Mouse (Mus musculus): Measurements from ENCODE around the gene Npas3. TPM values are rescaled to one million over a fixed set of nuclear protein-coding genes. Genes with fewer than 3 reads are reported as not detected.
A peak's percentile ranks its signal among the peaks of the same experiment; 100 is the strongest.

The Npas3 gene
- polyA plus RNA-seq, 1 experiment from 2014 or later = 32.7 TPM

GRCm38 (mm10) chr12:53771394-53771936 is 523.0 kb downstream of the Npas3 start:
- no peaks in the 10 kb centered on the region for H3K27me3 ChIP-seq
- no peak overlapping the region for H3K9ac ChIP-seq (replicated peaks)
- H3K4me1 ChIP-seq (replicated peaks) = peaks cover 40% of the 10 kb centered on the region
- H3K4me2 ChIP-seq (replicated peaks) = no peak overlapping the region
- no peaks in the 10 kb centered on the region for H3K9me3 ChIP-seq
- H3K27ac ChIP-seq = no peak overlapping the region
- H3K4me3 ChIP-seq (replicated peaks) = no peak overlapping the region
- WGBS = 69% methylated on average over 14 of the region's 14 CpGs
- no peak for ATAC-seq
- no peaks in the 10 kb centered on the region for H3K36me3 ChIP-seq

- no peaks in the 10 kb centered on the region for H3K36me3 ChIP-seq
- peak overlapping the region; percentile 36; the same call in 1 of the 2 replicates for H3K27ac ChIP-seq
- no peak for ATAC-seq
- H3K9me3 ChIP-seq = no peaks in the 10 kb centered on the region
- WGBS = 40% methylated on average over 11 of the region's 11 CpGs
- H3K27me3 ChIP-seq = no peaks in the 10 kb centered on the region
- no peak overlapping the region for H3K9ac ChIP-seq (replicated peaks)
- H3K4me2 ChIP-seq (replicated peaks) = no peak overlapping the region; the same call in 1 of the 2 replicates
- H3K4me1 ChIP-seq (replicated peaks) = peaks cover 38% of the 10 kb centered on the region
- H3K4me3 ChIP-seq (replicated peaks) = no peak overlapping the region
Observed at GRCm38 (mm10) chr12:53781850-53782552, 533.5 kb downstream of the Npas3 start.

- no peak for ATAC-seq
- H3K9ac ChIP-seq (replicated peaks) = no peak overlapping the region
- no peak overlapping the region for H3K27ac ChIP-seq
- 88% methylated on average over 10 of the region's 10 CpGs for WGBS
- H3K36me3 ChIP-seq = no peaks in the 10 kb centered on the region
- H3K4me2 ChIP-seq (replicated peaks) = no peak overlapping the region
- no peaks in the 10 kb centered on the region for H3K9me3 ChIP-seq
- no peak overlapping the region for H3K4me3 ChIP-seq (replicated peaks)
- peaks cover 23% of the 10 kb centered on the region for H3K4me1 ChIP-seq (replicated peaks)
- no peaks in the 10 kb centered on the region for H3K27me3 ChIP-seq
Observed at GRCm38 (mm10) chr12:53789501-53789900, 541.0 kb downstream of the Npas3 start.

GRCm38 (mm10) chr12:53794718-53795400 is 546.4 kb downstream of the Npas3 start:
- Histone ChIP-seq H3K9me3 (no peaks in the 10 kb centered on the region), H3K4me1 (replicated peaks) (peaks cover 17% of the 10 kb centered on the region), H3K27ac (no peak overlapping the region), H3K9ac (replicated peaks) (no peak overlapping the region), H3K36me3 (no peaks in the 10 kb centered on the region), H3K4me3 (replicated peaks) (no peak overlapping the region), H3K4me2 (replicated peaks) (no peak overlapping the region), H3K27me3 (no peaks in the 10 kb centered on the region)
- WGBS = 90% methylated on average over 6 of the region's 6 CpGs
- ATAC-seq = no peak

GRCm38 (mm10) chr12:53801831-53802230 is 553.4 kb downstream of the Npas3 start:
- Histone ChIP-seq H3K4me2 (replicated peaks) (no peak overlapping the region), H3K27ac (no peak overlapping the region), H3K4me1 (replicated peaks) (peaks cover 17% of the 10 kb centered on the region), H3K9me3 (no peaks in the 10 kb centered on the region), H3K9ac (replicated peaks) (no peak overlapping the region), H3K27me3 (no peaks in the 10 kb centered on the region), H3K36me3 (no peaks in the 10 kb centered on the region), H3K4me3 (replicated peaks) (no peak overlapping the region)
- 92% methylated on average over 6 of the region's 6 CpGs for WGBS
- ATAC-seq = no peak

- no peak for ATAC-seq
- Histone ChIP-seq H3K27me3 (no peaks in the 10 kb centered on the region), H3K4me3 (replicated peaks) (no peak overlapping the region), H3K4me2 (replicated peaks) (no peak overlapping the region), H3K27ac (0 out of 2 replicates have a peak overlapping the region, but pooled peaks have one; percentile 19), H3K9ac (replicated peaks) (no peak overlapping the region), H3K4me1 (replicated peaks) (peaks cover 17% of the 10 kb centered on the region), H3K36me3 (no peaks in the 10 kb centered on the region), H3K9me3 (no peaks in the 10 kb centered on the region)
- WGBS = 45% methylated on average over 7 of the region's 7 CpGs
Observed at GRCm38 (mm10) chr12:53802381-53802780, 553.9 kb downstream of the Npas3 start.

- Histone ChIP-seq H3K27me3 (no peaks in the 10 kb centered on the region), H3K4me2 (replicated peaks) (no peak overlapping the region), H3K36me3 (no peaks in the 10 kb centered on the region), H3K4me3 (replicated peaks) (no peak overlapping the region), H3K9ac (replicated peaks) (no peak overlapping the region), H3K27ac (no peak overlapping the region), H3K9me3 (no peaks in the 10 kb centered on the region), H3K4me1 (replicated peaks) (peaks cover 13% of the 10 kb centered on the region; the same call in 1 of the 2 replicates)
- WGBS = 94% methylated on average over 2 of the region's 2 CpGs
- ATAC-seq = no peak
Observed at GRCm38 (mm10) chr12:53810081-53810480, 561.6 kb downstream of the Npas3 start.

- no peak overlapping the region for H3K4me3 ChIP-seq (replicated peaks)
- 92% methylated on average over 7 of the region's 7 CpGs for WGBS
Observed at GRCm38 (mm10) chr12:53814291-53814690, 565.8 kb downstream of the Npas3 start.

GRCm38 (mm10) chr12:53819982-53820381 is 571.5 kb downstream of the Npas3 start:
- no peaks in the 10 kb centered on the region for H3K9me3 ChIP-seq
- no peak overlapping the region for H3K4me3 ChIP-seq (replicated peaks)
- H3K36me3 ChIP-seq = no peaks in the 10 kb centered on the region
- no peak overlapping the region for H3K4me2 ChIP-seq (replicated peaks)
- H3K27ac ChIP-seq = no peak overlapping the region
- ATAC-seq = no peak
- H3K4me1 ChIP-seq (replicated peaks) = peaks cover 8% of the 10 kb centered on the region; the same call in 1 of the 2 replicates
- H3K27me3 ChIP-seq = no peaks in the 10 kb centered on the region
- WGBS = 94% methylated on average over 4 of the region's 4 CpGs
- H3K9ac ChIP-seq (replicated peaks) = no peak overlapping the region

More at GRCm38 (mm10) chr12:53814291-53814690, 565.8 kb downstream of the Npas3 start:
- H3K4me2 ChIP-seq (replicated peaks) = no peak overlapping the region
- no peak overlapping the region for H3K9ac ChIP-seq (replicated peaks)
- no peak for ATAC-seq
- H3K36me3 ChIP-seq = no peaks in the 10 kb centered on the region
- no peaks in the 10 kb centered on the region for H3K27me3 ChIP-seq
- peaks cover 10% of the 10 kb centered on the region; the same call in 1 of the 2 replicates for H3K4me1 ChIP-seq (replicated peaks)
- H3K27ac ChIP-seq = no peak overlapping the region
- no peaks in the 10 kb centered on the region for H3K9me3 ChIP-seq

- Histone ChIP-seq H3K27me3 (no peaks in the 10 kb centered on the region), H3K36me3 (no peaks in the 10 kb centered on the region), H3K4me3 (replicated peaks) (no peak overlapping the region), H3K9ac (replicated peaks) (no peak overlapping the region), H3K4me2 (replicated peaks) (no peak overlapping the region), H3K4me1 (replicated peaks) (peaks cover 25% of the 10 kb centered on the region), H3K9me3 (no peaks in the 10 kb centered on the region), H3K27ac (peak overlapping the region; percentile 49; the same call in 1 of the 2 replicates)
- whole genome bisulfite sequencing = 56% methylated on average over 4 of the region's 4 CpGs
- ATAC-seq = no peak
Observed at GRCm38 (mm10) chr12:53822881-53823280, 574.4 kb downstream of the Npas3 start.

- Histone ChIP-seq H3K4me3 (replicated peaks) (no peak overlapping the region), H3K27ac (no peak overlapping the region)
Observed at GRCm38 (mm10) chr12:53825251-53825650, 576.8 kb downstream of the Npas3 start.

More at GRCm38 (mm10) chr12:53825251-53825650, 576.8 kb downstream of the Npas3 start:
- Histone ChIP-seq H3K9ac (replicated peaks) (no peak overlapping the region), H3K27me3 (no peaks in the 10 kb centered on the region), H3K9me3 (no peaks in the 10 kb centered on the region), H3K4me2 (replicated peaks) (no peak overlapping the region), H3K36me3 (no peaks in the 10 kb centered on the region), H3K4me1 (replicated peaks) (peaks cover 25% of the 10 kb centered on the region)
- ATAC-seq = no peak

Measured in midbrain, embryonic 13.5 days (tissue).